Mouse (Mus musculus) embryonic facial prominence, embryonic 13.5 days (tissue): ENCODE measurements around the gene Pik3ca. TPM values are rescaled to one million over a fixed set of nuclear protein-coding genes. Genes with fewer than 3 reads are reported as not detected.

Source experiments
- ATAC-seq: fragments of 200-750 bp; cut with Nextera tagmentation; 2 replicates; pipeline ENCODE4 v1.8.0; 2017; ENCODE audit warnings: low read depth; ENCODE audit not compliant: insufficient number of reproducible peaks, insufficient read depth, low FRiP score, low TSS enrichment
- H3K27ac ChIP-seq: fragments of 300-500 bp; sonication (generic); 2 replicates; pipeline ENCODE4 v1.5.1; 2015; ENCODE audit warnings: moderate library complexity, mild to moderate bottlenecking, inconsistent platforms
- H3K27me3 ChIP-seq: fragments of 300-500 bp; sonication (generic); 2 replicates; pipeline ENCODE4 v1.6.1; 2015; ENCODE audit warnings: mild to moderate bottlenecking, inconsistent platforms
- H3K36me3 ChIP-seq: fragments of 300-500 bp; sonication (generic); 2 replicates; pipeline ENCODE4 v1.6.1; 2015; ENCODE audit warnings: mild to moderate bottlenecking, inconsistent platforms
- H3K4me1 ChIP-seq: fragments of 300-500 bp; sonication (generic); 2 replicates; pipeline ENCODE4 v1.6.1; 2015; ENCODE audit warnings: inconsistent platforms
- H3K4me2 ChIP-seq: fragments of 300-500 bp; sonication (generic); 2 replicates; pipeline ENCODE4 v1.6.1; 2015; ENCODE audit warnings: moderate library complexity, mild to moderate bottlenecking, inconsistent platforms
- H3K4me3 ChIP-seq: fragments of 300-500 bp; sonication (generic); 2 replicates; pipeline ENCODE4 v1.5.1; 2015; ENCODE audit warnings: mild to moderate bottlenecking, inconsistent platforms
- H3K9ac ChIP-seq: fragments of 300-500 bp; sonication (generic); 2 replicates; pipeline ENCODE4 v1.6.1; 2015; ENCODE audit warnings: mild to moderate bottlenecking, inconsistent platforms
- H3K9me3 ChIP-seq: fragments of 300-500 bp; sonication (generic); 2 replicates; pipeline ENCODE4 v1.6.1; 2016; ENCODE audit warnings: inconsistent platforms
- WGBS: fragments of 180-500 bp; shearing (Covaris S2); methylation state at CpG from one replicate; pipeline ENCODE4 v1.1.7; 2015; ENCODE audit warnings: mixed read lengths; 5-methylcytosine and 5-hydroxymethylcytosine counted together
- polyA plus RNA-seq: library from polyadenylated mRNA; unstranded; fragments of >200 nt; fragmentation: Nextera tagmentation; extraction: Ambion mirVana; gene quantifications from 2 replicates; pipeline ENCODE4 v1.2.1, GENCODE M21; 2015

The Pik3ca gene
- polyA plus RNA-seq, 1 experiment from 2014 or later = 12.8 TPM

- peak overlapping the region; percentile 21 for H3K4me3 ChIP-seq
- H3K4me1 ChIP-seq = peaks cover 23% of the 10 kb centered on the region
- no peaks in the 10 kb centered on the region for H3K9me3 ChIP-seq
- H3K9ac ChIP-seq = peak overlapping the region; percentile 41; the same call in 1 of the 2 replicates
- peaks cover 5% of the 10 kb centered on the region; the same call in 1 of the 2 replicates for H3K36me3 ChIP-seq
- ATAC-seq = no peak
- 3% methylated on average over 17 of the region's 17 CpGs for WGBS
- H3K27me3 ChIP-seq = no peaks in the 10 kb centered on the region
- no peak overlapping the region for H3K27ac ChIP-seq
- H3K4me2 ChIP-seq = peak overlapping the region; percentile 61
Measured at GRCm38 (mm10) chr3:32508666-32509324, 111.3 kb downstream of the Pik3ca start.

GRCm38 (mm10) chr3:32509496-32510374 lies 112.3 kb downstream of the Pik3ca start, which contains the start of gene Zfp639:
TSS of gene Zfp639 (plus strand) at chr3:32510259.
- H3K9ac ChIP-seq = peak within 1 kb of the TSS; percentile 89
- no peaks in the 10 kb centered on the region for H3K9me3 ChIP-seq
- 7% methylated on average over 24 of the region's 24 CpGs for WGBS
- H3K4me3 ChIP-seq = peak within 1 kb of the TSS; percentile 74
- H3K27me3 ChIP-seq = no peaks in the 10 kb centered on the region
- peaks cover 7% of the 10 kb centered on the region for H3K36me3 ChIP-seq
- no peak for ATAC-seq
- H3K4me1 ChIP-seq = peaks cover 23% of the 10 kb centered on the region
- H3K27ac ChIP-seq = peak within 1 kb of the TSS; percentile 63
- H3K4me2 ChIP-seq = peak within 1 kb of the TSS; percentile 61

- ATAC-seq = peak; percentile 91
- Histone ChIP-seq H3K27me3 (no peaks in the 10 kb centered on the region), H3K9ac (peak overlapping the region; percentile 89), H3K36me3 (peaks cover 12% of the 10 kb centered on the region), H3K4me2 (peak overlapping the region; percentile 61), H3K4me1 (peaks cover 23% of the 10 kb centered on the region), H3K27ac (peak overlapping the region; percentile 63), H3K4me3 (peak overlapping the region; percentile 74), H3K9me3 (no peaks in the 10 kb centered on the region)
- WGBS = under 1% methylated on average over 65 of the region's 69 CpGs
Measured at GRCm38 (mm10) chr3:32510375-32511190, 113.1 kb downstream of the Pik3ca start.

- Histone ChIP-seq H3K9ac (peak overlapping the region; percentile 89), H3K4me2 (peak overlapping the region; percentile 61), H3K9me3 (no peaks in the 10 kb centered on the region), H3K27me3 (no peaks in the 10 kb centered on the region), H3K27ac (no peak overlapping the region), H3K36me3 (peaks cover 18% of the 10 kb centered on the region), H3K4me1 (peaks cover 23% of the 10 kb centered on the region), H3K4me3 (peak overlapping the region; percentile 74)
- ATAC-seq = no peak
- 3% methylated on average over 13 of the region's 13 CpGs for WGBS
Measured at GRCm38 (mm10) chr3:32511191-32511550, 113.7 kb downstream of the Pik3ca start.

GRCm38 (mm10) chr3:32512686-32513284 lies 115.3 kb downstream of the Pik3ca start:
- ATAC-seq = no peak
- Histone ChIP-seq H3K9me3 (no peaks in the 10 kb centered on the region), H3K4me1 (peaks cover 23% of the 10 kb centered on the region), H3K9ac (no peak overlapping the region), H3K36me3 (peaks cover 32% of the 10 kb centered on the region), H3K27ac (no peak overlapping the region), H3K27me3 (no peaks in the 10 kb centered on the region), H3K4me3 (no peak overlapping the region), H3K4me2 (no peak overlapping the region)
- 89% methylated on average over 7 of the region's 7 CpGs for WGBS

GRCm38 (mm10) chr3:32513528-32513927 lies 116.1 kb downstream of the Pik3ca start:
- no peaks in the 10 kb centered on the region for H3K9me3 ChIP-seq
- no peak overlapping the region for H3K9ac ChIP-seq
- H3K27me3 ChIP-seq = no peaks in the 10 kb centered on the region
- H3K4me3 ChIP-seq = no peak overlapping the region
- H3K27ac ChIP-seq = no peak overlapping the region
- H3K36me3 ChIP-seq = peaks cover 39% of the 10 kb centered on the region
- no peak overlapping the region for H3K4me2 ChIP-seq
- H3K4me1 ChIP-seq = peaks cover 23% of the 10 kb centered on the region
- no peak for ATAC-seq

Other genes starting within 250 kb of the Pik3ca start
- 5.1 and 6.0 TPM in 2 replicates for gene Zmat3, start 31.7 kb upstream of the Pik3ca start, polyA plus RNA-seq
- gene Kcnmb3, start 94.6 kb downstream of the Pik3ca start, polyA plus RNA-seq = 0.21 TPM in 1 of 2 replicates, not detected in the other
- gene Zfp639, start 112.6 kb downstream of the Pik3ca start, polyA plus RNA-seq = 42.4 and 46.7 TPM in 2 replicates
- gene Mfn1, start 131.8 kb downstream of the Pik3ca start, polyA plus RNA-seq = 30.3 and 33.2 TPM in 2 replicates
- 78.8 and 79.2 TPM in 2 replicates for gene Gnb4, start 218.9 kb downstream of the Pik3ca start, polyA plus RNA-seq